Mouse (Mus musculus) embryo, embryonic 10.5 days (tissue): ENCODE data around the gene Ispd.
A peak's percentile ranks its signal among the peaks of the same experiment; 100 is the strongest.

Experiments used
- DNase-seq: peaks from one replicate; pipeline ENCODE4 v3.0.0-alpha.2; 2015; ENCODE audit warnings: low spot score

Ispd gene

GRCm38 (mm10) chr12:36564146-36564545 is 182.9 kb downstream of the Ispd start:
- DNase-seq: no peak

DNA sequence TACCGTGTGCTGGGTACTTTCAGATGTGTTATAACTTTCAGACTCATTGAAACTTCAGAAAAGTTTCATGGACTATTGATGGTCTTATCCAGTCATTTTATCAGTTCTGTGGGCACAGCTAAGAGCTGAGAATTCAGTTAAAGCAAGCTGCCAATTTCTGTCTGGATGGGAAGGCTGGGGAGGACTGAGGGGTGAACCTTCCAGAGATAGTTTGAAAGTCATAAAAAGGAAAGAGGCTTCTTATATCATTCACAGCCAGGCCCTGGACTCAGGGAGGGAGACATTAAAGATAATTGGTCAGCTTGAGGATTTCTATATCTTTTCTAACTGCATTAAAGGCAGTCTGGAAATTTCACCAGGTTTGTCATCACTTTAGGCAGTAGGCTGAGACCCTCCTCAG is 185.7 kb downstream of the Ispd start:
- no peak for DNase-seq

DNA sequence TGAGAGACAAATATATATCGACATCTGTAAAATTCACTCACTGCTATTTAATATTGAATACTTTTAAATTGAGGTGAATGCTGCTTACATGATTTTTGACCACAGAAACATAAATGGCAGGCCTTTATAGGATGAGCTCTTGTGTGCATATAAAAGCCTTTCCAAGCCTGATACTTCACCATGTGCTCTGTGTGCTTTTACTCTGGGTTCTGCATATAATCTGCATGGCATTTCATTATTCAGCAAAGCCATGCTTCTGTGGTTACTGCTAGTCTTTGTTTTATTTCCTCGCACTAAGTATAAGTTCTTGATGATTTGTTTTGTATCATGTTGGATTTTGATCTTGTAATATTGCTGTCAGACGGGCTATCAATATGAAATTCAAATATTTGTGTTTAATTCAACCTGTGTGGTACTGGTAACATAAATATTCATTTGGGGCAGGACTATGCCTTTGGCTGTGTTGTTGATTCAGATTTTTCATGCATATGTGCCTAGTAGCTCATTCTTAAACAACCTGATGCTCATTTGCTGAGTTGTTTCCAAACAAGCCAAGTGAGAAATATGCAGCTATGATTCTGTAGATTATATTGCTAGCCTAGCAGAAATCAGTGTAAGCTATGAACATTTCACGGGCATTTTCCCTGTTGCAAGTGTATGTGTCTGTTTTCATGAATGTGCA is 189.3 kb downstream of the Ispd start:
- DNase-seq: no peak

GRCm38 (mm10) chr12:36584828-36585227 is 203.6 kb downstream of the Ispd start:
- no peak for DNase-seq

DNA sequence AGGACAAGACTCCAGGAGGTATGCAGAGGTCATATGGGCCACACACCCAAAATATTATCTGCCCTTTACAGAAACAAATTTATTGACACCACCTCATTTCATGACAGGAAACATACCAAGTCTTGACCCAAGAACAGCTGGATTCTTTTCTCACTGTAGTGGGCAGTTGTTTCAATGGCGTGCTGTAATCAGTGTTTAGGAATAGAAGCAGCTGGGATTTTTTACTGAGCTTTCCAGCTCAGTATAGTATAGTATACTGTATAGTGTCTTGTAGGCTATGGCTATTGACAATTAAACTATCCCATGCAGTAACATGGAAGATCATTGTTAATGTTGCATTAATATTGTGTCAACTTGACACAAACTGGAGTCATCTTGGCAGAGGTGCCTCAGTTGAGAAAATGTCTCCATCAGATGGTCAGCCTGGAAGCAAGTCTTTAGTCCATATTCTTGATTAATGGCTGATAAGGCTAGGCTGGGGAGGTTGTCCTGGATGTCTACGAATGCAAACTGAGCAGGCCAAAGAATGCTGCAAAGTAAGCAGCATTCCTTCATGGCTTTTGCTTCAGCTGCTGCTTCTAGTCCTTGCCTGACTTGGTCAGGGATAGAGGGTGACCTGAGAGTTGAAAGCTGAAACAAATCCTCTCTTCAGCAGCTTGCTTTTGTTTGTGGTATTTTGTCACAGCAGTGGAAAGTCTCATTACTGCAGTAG is 216.4 kb downstream of the Ispd start:
- DNase-seq: no peak

GRCm38 (mm10) chr12:36621960-36622736 is 240.9 kb downstream of the Ispd start:
- DNase-seq: no peak

GRCm38 (mm10) chr12:36627204-36627603 is 246.0 kb downstream of the Ispd start:
- no peak for DNase-seq

- DNase-seq: no peak
These were observed 251.2 kb downstream of the Ispd start for GRCm38 (mm10) chr12:36632427-36632826.

DNA sequence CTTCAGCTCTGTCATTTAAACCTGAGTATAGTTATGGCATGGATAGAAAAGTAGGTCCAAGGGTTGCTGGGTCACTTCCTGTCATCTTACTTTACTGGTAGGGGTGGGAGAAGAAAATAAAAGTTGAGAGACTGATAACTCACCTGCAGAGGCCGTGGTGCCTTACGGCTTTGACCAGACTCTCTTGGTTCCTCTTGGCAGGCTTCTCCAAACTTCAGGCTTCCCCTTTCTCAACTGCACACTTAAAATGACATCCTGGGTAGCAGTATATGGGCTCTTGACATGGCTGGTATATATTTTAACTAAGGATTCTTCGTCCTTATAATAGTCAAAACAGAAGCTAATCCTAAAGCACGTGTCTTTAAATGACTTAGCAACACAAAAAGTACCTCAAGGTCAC is 266.3 kb downstream of the Ispd start:
- DNase-seq: no peak

DNA sequence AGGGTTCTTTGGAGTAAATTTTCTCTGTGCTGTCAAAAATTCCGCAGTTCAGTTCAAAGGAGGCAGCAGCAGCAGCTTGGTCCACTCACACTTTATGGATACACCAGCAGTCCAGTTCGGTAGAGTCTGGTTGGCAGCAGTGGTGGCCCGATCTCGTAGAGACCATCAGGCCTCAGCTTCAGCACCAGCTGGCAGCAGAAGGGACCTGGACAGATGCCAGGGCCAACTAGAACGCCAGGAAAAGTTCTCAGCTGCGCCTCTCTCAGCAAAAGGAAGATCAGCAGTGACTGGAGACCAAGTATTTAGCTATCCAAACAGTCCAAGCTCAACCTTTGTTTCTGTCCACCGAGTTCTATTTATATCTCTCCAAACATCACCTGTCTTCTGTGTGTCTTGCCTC is 281.2 kb downstream of the Ispd start:
- no peak for DNase-seq

DNA sequence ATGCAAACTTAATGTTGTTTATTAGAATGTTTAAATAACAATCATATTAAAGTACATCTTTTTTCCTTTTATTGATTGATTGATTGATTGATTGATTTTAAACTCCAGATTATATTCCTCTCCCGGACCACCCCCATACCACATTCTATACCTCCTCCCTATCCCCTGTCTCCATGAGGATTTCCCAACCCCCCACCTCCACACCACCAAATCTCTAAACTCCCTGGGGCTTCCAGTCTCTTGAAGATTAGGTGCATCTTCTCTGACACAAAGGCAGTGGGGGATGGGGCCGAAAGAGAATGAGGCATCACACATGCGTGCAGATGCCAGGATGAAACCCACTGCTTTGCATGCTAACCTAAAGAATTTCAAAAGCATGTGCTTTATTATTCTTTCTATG is 283.5 kb downstream of the Ispd start:
- no peak for DNase-seq

DNA sequence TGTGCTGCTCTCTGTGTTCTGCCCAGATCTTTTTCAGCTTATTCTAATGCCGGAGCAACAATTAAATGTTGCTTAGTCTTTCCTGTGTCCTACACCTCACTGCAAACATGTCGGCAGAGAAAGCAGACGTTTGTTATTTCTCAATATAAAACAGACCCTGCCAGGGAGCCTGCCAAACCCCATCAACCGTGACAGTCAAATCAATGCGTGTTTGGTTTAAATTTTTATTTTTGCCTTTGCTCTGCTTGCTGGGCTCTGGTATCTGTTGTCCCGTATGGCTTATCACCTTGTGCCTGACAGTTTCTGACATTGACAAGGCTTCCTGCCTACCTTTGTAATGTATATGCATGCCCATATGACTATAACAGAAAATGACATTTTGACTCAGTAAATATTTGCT is 285.5 kb downstream of the Ispd start:
- DNase-seq: no peak

- no peak for DNase-seq
These were observed 289.1 kb downstream of the Ispd start for GRCm38 (mm10) chr12:36670164-36670908.

DNA sequence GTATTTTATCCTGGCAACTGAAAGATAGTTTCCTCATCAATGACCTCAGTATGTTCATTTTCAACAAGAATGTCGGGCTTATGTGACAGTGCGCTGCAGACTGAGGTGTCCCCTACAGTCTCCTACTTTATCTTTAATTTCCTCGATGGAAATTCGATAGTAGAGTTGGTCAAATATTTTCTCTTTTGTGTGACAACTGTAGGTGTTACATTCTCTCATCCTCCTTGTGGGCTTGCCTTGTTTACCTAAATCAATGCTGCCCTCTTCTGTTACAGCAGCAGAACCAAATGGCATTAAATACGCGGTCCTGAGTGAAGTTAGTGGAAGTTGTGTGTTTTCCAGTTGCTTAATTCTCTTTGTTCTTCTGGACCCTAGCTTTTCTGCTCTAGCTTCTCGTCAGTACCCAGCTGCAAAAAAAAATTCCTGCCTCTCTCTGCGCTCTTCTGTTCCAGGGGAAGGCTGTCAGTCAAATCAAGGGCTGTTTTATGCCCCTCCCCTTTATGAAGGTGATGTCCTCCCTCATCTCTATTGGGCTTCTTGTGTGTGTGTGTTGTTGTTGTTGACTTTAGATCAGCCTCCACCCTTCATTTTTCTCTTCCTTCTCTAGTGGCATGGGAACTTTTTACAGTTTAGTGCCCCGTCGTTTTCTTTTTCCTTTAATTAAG is 289.8 kb downstream of the Ispd start:
- peak; percentile 56 for DNase-seq

DNA sequence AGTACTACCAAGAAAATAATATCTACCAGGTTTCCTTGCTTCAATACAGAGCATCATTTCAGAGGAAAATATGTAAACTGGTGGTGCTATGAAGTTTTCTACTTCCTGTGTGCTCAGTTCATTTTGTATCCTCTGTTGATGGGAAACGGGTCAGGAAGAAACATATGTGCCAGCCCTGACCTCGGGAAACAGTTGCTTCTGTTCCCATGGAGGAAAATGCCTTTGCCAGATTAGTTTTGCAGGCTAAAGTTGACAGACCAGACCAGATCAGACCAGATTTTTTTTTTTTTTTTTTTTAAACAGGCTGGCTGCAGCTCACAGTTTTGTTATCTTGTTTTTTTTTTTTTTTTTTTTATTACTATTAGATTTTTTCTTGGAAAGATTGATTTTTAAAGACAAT is 293.2 kb downstream of the Ispd start:
- peak; percentile 51 for DNase-seq

GRCm38 (mm10) chr12:36678220-36678619 is 297.0 kb downstream of the Ispd start:
- DNase-seq: no peak

DNA sequence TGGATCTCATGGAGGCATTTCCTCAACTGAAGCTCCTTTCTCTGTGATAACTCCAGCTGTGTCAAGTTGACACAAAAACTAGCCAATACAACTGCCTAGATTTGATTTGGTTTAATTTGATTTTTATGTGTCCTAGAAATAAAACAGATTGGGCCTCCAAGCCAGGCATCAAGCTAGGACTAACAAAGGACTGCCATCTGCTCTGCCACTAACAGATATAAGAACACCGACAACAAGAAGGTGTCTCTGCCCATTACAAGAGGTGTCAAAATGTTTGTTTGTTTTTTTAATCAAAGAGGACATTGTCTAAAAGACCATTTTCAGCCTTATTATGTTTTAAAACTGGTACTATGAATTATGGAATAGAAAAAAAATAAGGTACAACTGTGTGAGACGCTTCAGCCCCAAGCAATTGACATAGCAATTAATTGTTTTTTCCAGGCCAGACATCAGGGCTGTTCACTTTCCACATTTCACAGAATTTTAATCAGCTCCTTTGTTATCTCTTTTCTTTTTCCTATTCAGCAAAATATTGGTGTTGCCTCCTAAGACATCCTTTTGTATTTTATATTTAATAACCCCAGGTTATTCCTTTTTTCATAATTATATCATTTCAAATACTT is 299.7 kb downstream of the Ispd start:
- DNase-seq: no peak

DNA sequence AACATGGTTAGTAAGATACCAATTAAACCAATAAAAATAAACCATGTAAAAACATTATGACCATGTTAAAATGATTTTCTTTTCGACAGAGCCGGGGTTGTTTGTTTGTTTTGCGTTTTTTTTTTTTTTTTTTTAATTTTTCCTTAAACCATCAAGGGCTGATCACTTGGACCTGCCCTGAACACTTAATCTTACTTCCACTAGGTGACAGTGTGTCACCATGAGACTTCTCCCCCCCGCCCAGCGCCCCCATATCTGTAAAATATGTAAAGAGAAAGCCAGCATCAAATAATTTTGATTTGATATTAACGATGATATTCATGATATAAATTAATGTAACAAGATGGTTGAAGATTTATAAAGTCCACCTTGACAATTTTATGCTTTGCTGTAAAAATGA is 300.5 kb downstream of the Ispd start:
- no peak for DNase-seq

DNA sequence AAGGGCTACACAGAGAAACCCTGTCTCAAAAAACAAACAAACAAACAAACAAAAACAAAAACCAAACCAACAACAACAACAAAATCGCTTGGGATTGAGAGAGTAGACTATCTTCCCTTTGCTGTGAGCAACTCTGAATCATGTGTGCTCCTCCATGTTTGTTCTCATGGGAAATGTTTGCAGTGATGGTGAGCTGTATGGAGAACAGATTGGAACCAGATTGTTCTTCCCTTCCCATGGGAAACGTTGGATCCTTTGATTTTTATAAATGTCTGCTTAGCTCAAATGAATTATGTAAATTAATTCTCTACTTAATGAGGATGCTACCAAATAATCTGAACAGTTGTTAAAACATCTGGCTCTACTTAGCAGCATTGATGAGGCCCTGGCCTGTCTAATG is 312.8 kb downstream of the Ispd start:
- DNase-seq: no peak

- no peak for DNase-seq
These were observed 323.1 kb downstream of the Ispd start for GRCm38 (mm10) chr12:36704380-36704779.

- no peak for DNase-seq
These were observed 327.6 kb downstream of the Ispd start for GRCm38 (mm10) chr12:36708810-36709209.
